Mouse (Mus musculus) cortical plate, adult 2 months (tissue): ENCODE results near the gene Rps6kc1.

ENCODE experiments used
- CTCF ChIP-seq: fragments of 200-500 bp; IDR thresholded peaks from 2 replicates; pipeline ENCODE4 v1.5.1; 2011; ENCODE audit warnings: mild to moderate bottlenecking, control low read depth, low read length; ENCODE audit not compliant: insufficient read depth; ENCODE audit errors: extremely low read depth
- POLR2A ChIP-seq: fragments of 200-500 bp; IDR thresholded peaks from 2 replicates; pipeline ENCODE4 v1.6.1; 2011; ENCODE audit warnings: mild to moderate bottlenecking, low read length, control low read depth; ENCODE audit not compliant: insufficient read depth; ENCODE audit errors: extremely low read depth

GRCm38 (mm10) chr1:190845419-190845818, 66.2 kb downstream of the Rps6kc1 start:
- TF ChIP-seq POLR2A (no peak), CTCF (no peak)
